Mouse (Mus musculus) thymus, postnatal 10 days (tissue): ENCODE data around the gene Ralbp1.

Experiments used
- DNase-seq, 2 experiments: peaks; one replicate each; pipeline ENCODE4 v3.0.0; 2021; ENCODE audit warnings: low spot score in 2 of 2

The Ralbp1 gene

DNA sequence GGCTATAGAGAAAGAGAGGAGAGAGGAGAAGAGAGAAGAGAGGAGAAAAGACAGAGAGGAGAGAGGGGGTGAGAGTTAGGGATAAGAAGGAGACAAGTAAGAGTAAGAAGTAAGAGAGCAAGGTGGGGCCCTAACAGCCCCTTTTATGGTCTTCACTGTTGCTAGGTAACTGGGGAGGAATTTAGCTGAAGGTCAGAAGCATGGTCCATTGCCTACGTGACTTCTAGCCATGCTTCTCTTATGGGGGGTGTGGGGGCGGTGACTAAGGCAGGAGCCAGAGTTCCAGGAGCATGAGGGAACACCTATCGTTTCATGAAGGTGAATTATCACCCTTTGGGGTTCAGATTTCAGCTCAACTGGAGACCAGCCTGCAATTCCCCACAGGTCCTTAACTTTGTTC is 10.4 kb upstream of the Ralbp1 start:
- DNase-seq: no peak

- DNase-seq: no peak
These were observed 3.9 kb upstream of the Ralbp1 start for GRCm38 (mm10) chr17:65889476-65889875.

DNA sequence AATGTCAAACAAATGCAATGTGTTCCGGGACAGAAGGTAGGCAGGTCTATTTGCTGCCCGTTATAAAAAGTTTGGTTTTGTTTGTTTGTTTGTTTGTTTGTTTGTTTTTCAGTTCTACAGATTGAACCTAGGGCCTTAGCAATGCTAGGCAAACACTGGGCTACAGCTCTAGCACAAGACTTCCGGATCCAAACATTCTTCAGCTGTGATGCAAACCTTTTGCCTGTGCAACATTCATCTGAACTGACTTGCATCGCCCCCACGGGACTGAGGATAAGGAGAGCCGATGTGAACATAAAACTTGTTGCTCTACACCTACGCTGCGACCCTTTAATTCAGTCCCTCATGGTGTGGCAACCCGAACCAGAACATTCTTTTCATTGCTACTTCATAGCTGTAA is 973 bp upstream of the Ralbp1 start:
- DNase-seq: no peak

DNA sequence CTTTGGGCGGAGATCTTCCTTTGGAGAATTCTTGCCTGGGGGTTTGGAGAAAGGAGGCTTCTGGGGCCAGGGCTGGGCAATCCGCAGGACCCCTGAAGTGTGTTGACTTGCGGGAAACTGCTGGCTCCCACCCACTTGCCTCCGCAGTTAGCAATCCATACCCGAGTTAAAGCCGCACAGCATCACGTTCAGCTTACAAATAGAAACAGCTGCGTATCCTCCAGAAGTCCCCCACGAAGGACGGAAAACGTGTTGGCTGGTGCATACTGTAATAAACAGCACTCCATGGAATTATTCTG is 251 bp downstream of the Ralbp1 start:
- no peak for DNase-seq

GRCm38 (mm10) chr17:65884691-65885397 is 754 bp downstream of the Ralbp1 start:
- peak; percentile 97 to 98 for DNase-seq

- peak in 1 of 2 experiments; percentile 45 for DNase-seq
These were observed 1.4 kb downstream of the Ralbp1 start for GRCm38 (mm10) chr17:65884061-65884669.

DNA sequence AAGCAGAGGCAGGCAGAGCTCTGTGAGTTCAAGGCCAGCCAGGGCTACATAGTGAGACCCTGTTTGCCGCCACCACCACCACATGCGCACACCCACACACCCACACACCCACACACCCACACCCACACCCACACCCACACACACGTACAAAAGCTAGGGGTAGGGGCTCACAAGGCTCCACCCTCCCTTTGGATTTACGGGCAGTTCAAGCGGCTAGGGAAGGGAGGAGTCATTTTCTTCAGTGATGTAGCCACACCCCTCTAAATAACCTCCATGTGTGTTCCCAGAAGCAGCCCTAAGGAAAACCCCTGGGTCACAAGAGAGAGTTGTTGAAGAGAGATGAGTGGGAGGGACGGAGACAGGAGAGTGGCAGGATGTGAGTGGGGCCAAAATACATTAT is 8.6 kb downstream of the Ralbp1 start:
- no peak for DNase-seq

DNA sequence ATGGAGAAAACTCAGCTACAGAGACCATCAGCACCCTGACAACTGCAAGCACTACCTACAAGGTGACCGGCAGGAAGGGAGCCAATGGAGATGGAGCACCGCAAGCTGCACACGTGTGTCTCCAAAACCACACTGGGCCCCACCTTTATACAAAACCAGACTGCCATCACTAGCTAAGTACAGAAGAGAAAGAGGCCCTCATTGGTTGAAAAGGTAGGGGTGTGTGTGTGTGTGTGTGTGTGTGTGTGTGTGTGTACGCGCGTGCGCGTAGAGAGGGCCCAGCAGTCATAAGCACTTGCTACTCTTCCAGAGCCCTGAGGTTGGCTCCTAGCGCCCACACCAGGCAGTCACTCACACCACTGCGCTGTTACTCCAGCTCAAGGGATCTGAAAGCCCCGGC is 11.8 kb downstream of the Ralbp1 start:
- no peak for DNase-seq

DNA sequence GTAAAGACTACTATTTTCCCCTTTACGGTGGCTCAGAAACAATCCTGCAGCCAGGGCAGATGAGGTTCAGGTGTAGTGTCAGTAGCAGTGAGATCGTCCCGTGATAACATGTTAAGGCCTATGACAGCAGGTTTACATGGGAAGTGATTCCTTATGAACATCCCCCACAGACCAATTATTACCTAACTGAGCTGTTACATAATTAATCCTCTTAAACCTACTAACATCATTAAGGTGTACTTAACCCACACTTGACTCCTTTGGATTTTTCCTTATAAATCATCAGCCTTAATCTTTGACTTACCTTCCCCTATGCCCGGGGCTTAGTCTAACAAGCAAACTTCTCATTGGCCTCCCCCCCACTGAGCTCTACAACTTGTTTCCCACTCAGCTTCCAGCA is 12.4 kb downstream of the Ralbp1 start:
- DNase-seq: no peak

GRCm38 (mm10) chr17:65872652-65873051 is 12.9 kb downstream of the Ralbp1 start:
- DNase-seq: peak; percentile 70 to 78

DNA sequence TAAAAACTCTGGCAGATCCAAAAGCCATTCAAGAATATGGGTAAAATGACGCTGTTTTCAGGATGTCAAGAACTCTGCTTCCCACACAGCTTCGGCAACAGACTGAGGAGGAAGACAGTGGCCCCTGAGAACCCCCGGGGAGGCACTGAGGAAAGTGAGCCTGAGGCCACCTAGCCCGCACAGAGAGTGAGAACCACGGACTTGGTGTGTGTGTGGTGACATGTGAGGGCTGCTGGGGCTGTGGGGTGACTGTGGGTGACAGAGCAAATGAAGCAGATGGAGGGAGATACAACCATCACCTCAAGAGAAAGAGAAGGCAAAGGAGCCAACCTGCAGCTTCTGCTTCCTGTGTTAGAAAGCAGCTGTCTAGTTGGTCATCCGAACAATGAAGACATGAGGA is 13.5 kb downstream of the Ralbp1 start:
- no peak for DNase-seq

DNA sequence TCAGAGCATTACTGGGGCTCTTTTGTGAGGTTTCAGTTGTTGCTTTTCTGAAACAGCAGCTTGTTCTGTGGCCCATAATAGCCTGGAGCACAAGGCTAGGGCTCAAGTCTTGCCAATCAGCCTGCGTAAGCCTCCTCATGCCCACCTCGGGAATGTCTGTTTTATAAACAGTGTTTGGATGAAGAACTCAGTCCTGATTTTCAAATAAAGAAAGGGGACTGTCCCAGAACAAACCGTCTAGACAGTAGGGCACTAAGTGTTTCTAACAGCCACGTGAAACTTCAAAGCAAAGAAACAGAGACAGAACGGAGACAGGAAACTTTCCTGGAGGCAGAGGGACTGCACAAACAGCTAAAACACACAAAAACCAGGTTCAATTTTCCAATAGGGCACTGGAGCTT is 14.0 kb downstream of the Ralbp1 start:
- DNase-seq: no peak

- peak; percentile 80 to 89 for DNase-seq
These were observed 15.5 kb downstream of the Ralbp1 start for GRCm38 (mm10) chr17:65870146-65870545.

DNA sequence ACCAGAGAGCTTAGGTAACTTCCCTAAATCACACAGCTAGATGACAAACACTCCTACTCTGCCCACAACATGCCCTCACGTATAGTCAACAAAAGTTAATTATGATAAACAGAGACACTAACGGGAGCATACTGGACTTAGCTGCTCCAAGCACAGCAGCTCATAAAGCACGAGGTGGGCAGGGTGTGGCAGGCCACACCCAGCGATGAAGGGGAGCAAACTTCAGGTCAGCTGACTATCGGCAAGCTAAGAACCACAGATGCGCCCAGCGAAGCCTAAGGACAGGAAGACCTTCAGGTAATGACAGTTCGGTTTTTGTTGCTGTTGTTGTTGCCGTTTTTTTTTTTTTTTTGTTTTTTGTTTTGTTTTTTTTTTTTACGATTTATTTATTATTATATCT is 15.9 kb downstream of the Ralbp1 start:
- DNase-seq: no peak

- no peak for DNase-seq
These were observed 17.6 kb downstream of the Ralbp1 start for GRCm38 (mm10) chr17:65867996-65868395.

DNA sequence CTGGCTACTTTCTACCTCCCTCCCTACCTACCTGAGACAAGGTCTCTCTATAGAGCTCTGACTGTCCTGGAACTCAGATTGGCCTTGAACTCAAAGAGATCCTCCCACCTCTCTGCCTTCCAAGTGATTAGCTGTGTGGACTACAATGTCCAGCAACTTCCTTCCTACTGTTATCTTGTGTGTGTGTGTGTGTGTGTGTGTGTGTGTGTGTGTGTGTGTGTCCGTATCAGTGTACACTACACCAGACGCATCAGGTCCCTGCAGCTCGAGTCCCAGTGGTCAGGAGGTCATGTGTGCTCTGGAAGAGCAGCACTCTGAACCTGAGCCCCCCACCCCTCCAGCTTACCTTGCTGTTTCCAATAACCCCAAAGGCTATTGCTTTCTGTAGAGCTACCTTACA is 19.4 kb downstream of the Ralbp1 start:
- DNase-seq: no peak

DNA sequence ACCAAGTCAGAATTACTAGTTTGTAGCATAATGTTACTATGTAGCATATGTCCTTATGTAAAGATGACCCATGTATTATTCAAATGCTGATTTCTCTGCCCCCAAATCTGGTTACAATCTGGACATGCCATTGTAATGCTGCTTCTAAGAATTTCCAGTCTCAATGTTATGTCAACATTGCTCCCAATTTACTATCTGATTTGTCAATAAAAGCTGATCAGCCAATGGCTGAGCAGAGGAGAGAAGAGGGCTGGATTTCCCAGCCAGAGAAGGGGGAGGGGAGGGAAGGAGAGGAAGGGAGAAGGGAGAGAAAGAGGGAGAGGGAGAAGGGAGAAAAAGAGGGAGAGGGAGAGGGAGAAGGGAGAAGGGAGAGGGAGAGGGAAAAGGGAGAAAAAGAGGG is 20.3 kb downstream of the Ralbp1 start:
- DNase-seq: no peak

GRCm38 (mm10) chr17:65864742-65865141 is 20.9 kb downstream of the Ralbp1 start:
- peak in 1 of 2 experiments; percentile 46 for DNase-seq

DNA sequence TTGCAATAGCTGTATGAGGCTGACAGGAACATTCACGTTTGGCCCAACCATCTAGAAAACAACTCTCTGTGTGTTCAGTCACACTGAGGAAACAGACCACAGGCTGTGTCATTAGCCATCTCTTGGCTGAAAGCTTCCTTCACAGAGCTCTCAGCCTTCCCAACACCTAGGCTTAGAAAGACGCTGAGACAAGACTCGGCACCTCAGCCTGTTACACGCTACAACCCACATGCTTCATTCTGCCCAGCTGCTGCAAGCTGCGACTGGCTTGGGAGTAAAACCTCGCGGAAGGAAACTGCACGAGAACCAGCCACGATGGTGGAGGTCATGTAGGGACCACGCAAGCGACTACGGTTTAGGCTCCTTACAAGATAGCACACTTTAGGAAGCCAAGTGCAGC is 21.8 kb downstream of the Ralbp1 start:
- no peak for DNase-seq

DNA sequence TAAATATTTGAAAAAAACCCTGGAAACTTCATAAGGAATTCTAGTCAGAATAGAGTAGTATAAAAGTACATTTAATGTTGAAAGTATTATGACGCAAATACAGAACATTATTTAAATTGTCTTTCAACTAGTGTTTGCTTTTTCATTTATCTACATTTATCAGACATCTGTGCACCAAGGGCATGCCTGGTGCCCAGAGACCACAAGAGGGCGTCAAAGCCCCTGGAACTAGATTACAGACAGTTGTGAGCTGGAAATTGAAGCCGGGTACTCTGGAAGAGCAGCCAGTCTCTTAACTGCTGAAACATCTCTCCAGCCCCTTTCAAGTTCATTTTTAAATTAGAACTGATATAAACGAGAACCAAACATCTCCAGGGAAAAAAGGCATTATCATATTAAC is 23.0 kb downstream of the Ralbp1 start:
- DNase-seq: peak in 1 of 2 experiments; percentile 49

DNA sequence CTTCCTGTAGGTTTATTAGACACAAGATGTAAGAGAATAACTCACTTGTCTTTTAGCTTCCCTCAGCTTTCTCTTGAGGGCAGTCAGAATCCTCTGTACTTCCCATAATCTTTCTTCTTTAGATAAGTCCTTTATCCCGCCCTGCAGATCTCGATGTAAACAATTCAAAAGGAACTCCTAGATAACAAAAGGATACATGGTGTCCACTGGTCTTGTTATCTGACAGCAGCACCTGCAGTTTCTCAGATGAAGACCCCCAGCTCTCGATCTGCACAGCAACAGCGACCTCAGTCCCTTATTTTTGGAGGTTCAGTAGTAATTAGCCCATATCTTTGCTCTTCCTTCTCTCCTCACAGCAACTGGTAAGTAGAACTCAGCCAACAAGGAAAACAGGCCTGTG is 28.0 kb downstream of the Ralbp1 start:
- no peak for DNase-seq

DNA sequence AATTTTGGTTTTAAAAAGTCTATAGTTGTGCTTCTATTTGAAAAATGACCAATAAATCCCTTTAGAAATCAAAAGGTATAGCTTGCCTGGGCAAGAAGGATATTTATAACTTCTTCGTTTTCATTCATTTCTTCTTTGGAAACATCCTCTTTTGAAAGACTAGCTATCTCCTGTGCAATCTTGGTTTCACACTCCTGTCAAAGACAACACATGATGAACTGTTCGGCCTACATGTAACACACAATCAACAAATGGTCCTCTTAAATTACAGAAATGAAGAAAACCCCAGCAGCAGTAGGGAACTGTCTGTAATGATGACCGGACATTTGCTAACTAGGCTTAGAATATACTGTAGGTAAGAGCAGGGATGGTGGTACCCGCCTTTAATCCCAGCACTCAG is 31.6 kb downstream of the Ralbp1 start:
- DNase-seq: no peak

GRCm38 (mm10) chr17:65853326-65853725 is 32.3 kb downstream of the Ralbp1 start:
- DNase-seq: no peak

- no peak for DNase-seq
These were observed 33.8 kb downstream of the Ralbp1 start for GRCm38 (mm10) chr17:65851749-65852148.
